Mouse (Mus musculus) olfactory bulb, adult 2 months (tissue): Measurements from ENCODE around the gene Med10. TPM values are rescaled to one million over a fixed set of nuclear protein-coding genes. Genes with fewer than 3 reads are reported as not detected.

Experiments
- H3K27ac ChIP-seq: fragments of 200-500 bp; 2 replicates; pipeline ENCODE4 v1.5.1; 2012; ENCODE audit warnings: low read depth, low read length; ENCODE audit not compliant: insufficient read depth
- H3K4me1 ChIP-seq: fragments of 200-500 bp; 2 replicates; pipeline ENCODE4 v1.6.1; 2012; ENCODE audit warnings: low read length; ENCODE audit not compliant: control insufficient read depth, insufficient read depth
- H3K4me3 ChIP-seq: fragments of 200-500 bp; 2 replicates; pipeline ENCODE4 v1.5.1; 2012; ENCODE audit warnings: mild to moderate bottlenecking, low read depth, low read length, moderate library complexity; ENCODE audit not compliant: insufficient read depth
- CTCF ChIP-seq: fragments of 200-500 bp; IDR thresholded peaks from 2 replicates; pipeline ENCODE4 v1.5.1; 2012; ENCODE audit warnings: low read depth, mild to moderate bottlenecking, low read length, moderate library complexity; ENCODE audit not compliant: insufficient read depth
- POLR2A ChIP-seq: fragments of 200-500 bp; IDR thresholded peaks from 2 replicates; pipeline ENCODE4 v1.6.1; 2012; ENCODE audit warnings: mild to moderate bottlenecking, low read depth, low read length, moderate library complexity; ENCODE audit not compliant: insufficient read depth
- WGBS: fragments of 180-500 bp; shearing (Covaris S2); methylation state at CpG from one replicate; pipeline ENCODE4 v1.1.7; 2018; 5-methylcytosine and 5-hydroxymethylcytosine counted together
- polyA plus RNA-seq: library from polyadenylated mRNA; stranded (reverse); fragments of >200 nt; gene quantifications from 2 replicates; pipeline ENCODE4 v1.2.4, GENCODE M21; 2012; ENCODE audit warnings: low replicate concordance; ENCODE audit not compliant: missing spikeins, insufficient read depth, insufficient read length

The Med10 gene
- polyA plus RNA-seq, 1 experiment, result not detected

DNA sequence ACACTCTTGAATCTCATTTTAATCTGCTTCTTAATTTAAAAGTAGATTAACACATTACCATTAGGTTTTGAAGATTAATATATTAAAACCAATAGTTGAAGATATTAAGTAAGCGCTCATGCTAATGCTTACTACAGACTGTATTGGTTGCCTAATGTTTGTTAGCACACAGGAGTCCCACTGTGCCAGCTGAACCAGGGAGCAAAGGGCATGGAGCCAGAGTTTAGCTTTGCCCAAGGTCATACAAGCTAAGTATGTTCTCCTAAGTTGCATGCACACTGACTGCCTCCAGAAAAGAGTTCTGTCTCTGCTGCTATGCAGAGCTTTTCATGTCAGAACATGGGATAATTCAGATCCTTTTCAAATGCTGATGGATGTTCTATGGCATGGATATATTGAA lies 53.7 kb downstream of the Med10 start:
- Histone ChIP-seq H3K4me1 (no peaks in the 10 kb centered on the region), H3K27ac (no peak overlapping the region), H3K4me3 (no peak overlapping the region)
- no peak for TF ChIP-seq POLR2A
- 100% methylated on average over 1 of the region's 1 CpGs for WGBS

DNA sequence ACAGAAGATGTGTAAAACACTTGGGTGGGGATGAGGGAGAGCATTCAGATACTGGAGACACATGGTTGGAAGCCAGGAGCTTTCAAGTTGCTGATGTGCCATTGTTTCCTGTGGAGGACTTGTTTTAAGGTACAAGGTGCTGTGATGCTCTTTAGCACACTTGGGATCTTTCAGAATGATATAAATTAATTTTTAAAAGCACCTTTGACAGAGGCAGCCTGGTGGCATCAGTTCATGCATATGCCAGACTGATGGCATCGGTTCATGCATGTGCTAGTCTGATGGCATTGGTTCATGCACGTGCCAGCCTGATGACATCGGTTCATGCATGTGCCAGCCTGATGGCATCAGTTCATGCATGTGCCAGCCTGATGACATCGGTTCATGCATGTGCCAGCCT lies 60.1 kb downstream of the Med10 start:
- Histone ChIP-seq H3K4me3 (no peak overlapping the region), H3K27ac (no peak overlapping the region), H3K4me1 (peaks cover 2% of the 10 kb centered on the region)
- TF ChIP-seq POLR2A (no peak), CTCF (no peak)
- 92% methylated on average over 4 of the region's 4 CpGs for WGBS

DNA sequence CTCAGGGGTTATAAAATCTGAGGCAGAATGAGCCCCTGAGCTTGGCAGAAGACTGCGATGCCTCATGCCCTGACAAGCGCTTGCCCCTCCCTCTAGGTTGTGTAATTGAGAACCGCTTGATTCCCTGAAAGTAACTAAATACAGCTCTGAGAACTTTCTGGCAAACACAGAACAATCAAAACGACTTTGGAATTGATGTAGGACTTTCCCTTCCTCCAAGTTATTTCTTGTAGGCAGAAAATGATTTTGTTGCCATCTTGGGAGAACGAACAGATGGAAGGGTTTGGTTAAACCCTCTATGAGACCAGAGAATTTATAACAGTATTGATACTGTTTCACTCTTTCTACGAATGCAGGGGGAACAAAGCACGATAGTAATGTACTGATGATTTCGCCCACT lies 62.7 kb downstream of the Med10 start:
- TF ChIP-seq CTCF (no peak), POLR2A (no peak)
- Histone ChIP-seq H3K27ac (no peak overlapping the region), H3K4me3 (no peak overlapping the region), H3K4me1 (peaks cover 7% of the 10 kb centered on the region)
- whole genome bisulfite sequencing, result 72% methylated on average over 8 of the region's 8 CpGs

Other genes with a start within 250 kb of the Med10 start
- gene Srd5a1, start 191.0 kb upstream of the Med10 start, polyA plus RNA-seq, result not detected in 2 replicates
- gene Ube2ql1, start 62.5 kb upstream of the Med10 start, polyA plus RNA-seq, result not detected in 2 replicates